9 mouse cellular contexts compared by ENCODE assay signal in the genomic region with DNA sequence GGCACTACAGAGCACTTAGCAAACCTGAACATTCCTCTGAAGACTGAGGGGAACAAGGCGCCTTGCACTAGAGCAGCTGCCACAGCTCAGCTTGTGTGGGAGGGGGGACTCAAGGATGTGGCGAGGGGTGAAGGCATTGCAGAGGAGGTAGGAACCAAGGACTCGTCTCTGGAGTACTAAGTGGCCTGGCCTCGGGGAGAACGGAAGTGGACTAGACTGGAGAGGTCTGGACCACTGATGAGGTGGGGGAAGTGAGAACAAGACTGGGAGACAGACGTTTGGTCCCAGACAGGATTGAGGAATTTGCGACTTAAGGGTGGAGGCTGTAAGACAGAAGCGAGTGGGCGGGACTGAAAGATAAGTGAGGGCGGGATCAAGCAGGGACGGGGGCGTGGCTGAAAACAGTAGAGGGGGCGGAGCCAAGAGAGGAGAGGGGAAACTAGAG. TPM values are rescaled to one million over a fixed set of nuclear protein-coding genes. Genes with fewer than 3 reads are reported as not detected.
DNase-seq lines count a peak whose midpoint lies in the region; ATAC-seq and TF ChIP-seq lines count a peak whose summit lies in the region.
"Had no signal": no experiment of that assay in that cellular context is flagged by ENCODE, and none has a peak within 500 bp of the region (broad histone marks: within the 10 kb centered on the region; RNA-seq: fewer than 3 reads in every experiment).

No protein-coding gene starts in this region.

- H3K27ac ChIP-seq in cerebellum, adult 2 months (ENCODE audit: insufficient read depth, low read length) = no peak overlapping the region
- H3K27ac ChIP-seq in hindbrain, embryonic 13.5 days = peak overlapping the region; percentile 67
- H3K27ac ChIP-seq: liver, embryonic 15.5 days had no signal

- ATAC-seq in hindbrain, embryonic 13.5 days (ENCODE audit: low FRiP score) = peak; percentile 11; the same call in 1 of the 2 replicates

- H3K4me3 ChIP-seq in cerebellum, adult 2 months (replicated peaks; ENCODE audit: insufficient read depth, low read depth, low read length) = peak overlapping the region; percentile 7
- H3K4me3 ChIP-seq in hindbrain, embryonic 13.5 days = peak overlapping the region; percentile 78
- H3K4me3 ChIP-seq: liver, embryonic 15.5 days had no signal

- H3K9me3 ChIP-seq in hindbrain, embryonic 13.5 days = no peaks in the 10 kb centered on the region
- H3K9me3 ChIP-seq: liver, embryonic 15.5 days had no signal

- peak; percentile 85 for DNase-seq in NIH3T3 (ENCODE audit: low read depth)
- peak; percentile 41 to 52 for DNase-seq in cerebellum, adult 2 months
- DNase-seq in frontal cortex, postnatal 14 days (ENCODE audit: low spot score in 2 of 2) = peak; percentile 59 to 69
- peak; percentile 52 to 66 for DNase-seq in left cerebral cortex, adult 18-20 months (ENCODE audit: low spot score in 2 of 2)
- DNase-seq in lung, postnatal 25 days (ENCODE audit: low spot score) = peak; percentile 72
- peak; percentile 64 for DNase-seq in retina, postnatal 1 day
- DNase-seq in yolk sac, embryonic 10.5 days (ENCODE audit: low spot score) = peak; percentile 69

- H3K27me3 ChIP-seq in cerebellum, adult 2 months (ENCODE audit: control insufficient read depth, insufficient read depth, low read length) = no peaks in the 10 kb centered on the region
- peaks cover 11% of the 10 kb centered on the region for H3K27me3 ChIP-seq in hindbrain, embryonic 13.5 days

- no peak for TF ChIP-seq POLR2A in cerebellum, adult 2 months (IDR thresholded peaks at IDR 0.05; ENCODE audit: borderline replicate concordance, insufficient read depth, low read length)

- 17% methylated on average over 13 of the region's 13 CpGs for WGBS in cerebellum, adult 2 months
- 17% methylated on average over 13 of the region's 13 CpGs for WGBS in hindbrain, embryonic 13.5 days

- peaks cover 9% of the 10 kb centered on the region for H3K4me1 ChIP-seq in cerebellum, adult 2 months (ENCODE audit: control insufficient read depth, insufficient read depth, low read length)
- peaks cover 57% of the 10 kb centered on the region for H3K4me1 ChIP-seq in hindbrain, embryonic 13.5 days (replicated peaks)

- H3K4me2 ChIP-seq in hindbrain, embryonic 13.5 days = peak overlapping the region; percentile 58

- no peaks in the 10 kb centered on the region for H3K36me3 ChIP-seq in hindbrain, embryonic 13.5 days
- H3K36me3 ChIP-seq: liver, embryonic 15.5 days had no signal

- no peak for TF ChIP-seq CTCF in cerebellum, adult 2 months (IDR thresholded peaks at IDR 0.05; ENCODE audit: borderline replicate concordance, insufficient read depth, low read depth, low read length)

- H3K9ac ChIP-seq in hindbrain, embryonic 13.5 days = peak overlapping the region; percentile 55
- H3K9ac ChIP-seq: liver, embryonic 15.5 days had no signal

RNA-seq across cellular contexts. Expression of a gene that starts 1.8 kb away (rescaled TPM):
- 21.6 and 21.9 TPM in 2 replicates for polyA plus RNA-seq in cerebellum, adult 2 months (2012; rRNA removed)
- polyA plus RNA-seq in hindbrain, embryonic 13.5 days (2015; fragmentation: Nextera tagmentation; extraction: Ambion mirVana) = 28.2 and 28.4 TPM in 2 replicates
- 10 to 100 TPM; 37.9 to 38.7 TPM for total RNA-seq in left cerebral cortex, adult 18-20 months (2021)
